Mouse (Mus musculus): ENCODE measurements around the gene Zmym4. TPM values are rescaled to one million over a fixed set of nuclear protein-coding genes. Genes with fewer than 3 reads are reported as not detected.
"Not testable (repeated sequence)": the region's sequence is repeated elsewhere in the genome, so short reads cannot be mapped to it uniquely, and the experiment has no call there.

The Zmym4 gene
- polyA plus RNA-seq, 1 experiment from 2014 or later: 40.5 TPM

- Histone ChIP-seq H3K4me2 (ENCODE audit: low read depth, low read length, severe bottlenecking) (no peak overlapping the region), H3K9ac (ENCODE audit: low read length) (no peak overlapping the region), H3K36me3 (ENCODE audit: control insufficient read depth, insufficient read depth, low read length) (no peaks in the 10 kb centered on the region), H3K9me3 (ENCODE audit: control insufficient read depth, low read length) (no peaks in the 10 kb centered on the region), H3K4me3 (ENCODE audit: low read depth, low read length) (no peak overlapping the region), H3K27me3 (ENCODE audit: control insufficient read depth, insufficient read depth, low read length) (no peaks in the 10 kb centered on the region), H3K4me1 (replicated peaks; ENCODE audit: control insufficient read depth, insufficient read depth, low read length) (no peaks in the 10 kb centered on the region), H3K27ac (ENCODE audit: low read depth, low read length) (no peak overlapping the region)
- no peak for ATAC-seq (replicated peaks; ENCODE audit: low FRiP score)
- no peak for DNase-seq (ENCODE audit: low spot score)
- WGBS: 92% methylated on average over 2 of the region's 2 CpGs
Observed at GRCm38 (mm10) chr4:126958261-126958660, 9.7 kb downstream of the Zmym4 start.

GRCm38 (mm10) chr4:126957434-126957833, 10.5 kb downstream of the Zmym4 start:
- no peak for ATAC-seq (replicated peaks; ENCODE audit: low FRiP score)
- no peak overlapping the region for H3K9ac ChIP-seq (ENCODE audit: low read length)
- H3K4me1 ChIP-seq (replicated peaks; ENCODE audit: control insufficient read depth, insufficient read depth, low read length): no peaks in the 10 kb centered on the region
- 100% methylated on average over 3 of the region's 3 CpGs for WGBS
- no peak for DNase-seq (ENCODE audit: low spot score)
- H3K4me3 ChIP-seq (ENCODE audit: low read depth, low read length): no peak overlapping the region
- H3K4me2 ChIP-seq (ENCODE audit: low read depth, low read length, severe bottlenecking): no peak overlapping the region
- no peaks in the 10 kb centered on the region for H3K36me3 ChIP-seq (ENCODE audit: control insufficient read depth, insufficient read depth, low read length)
- no peaks in the 10 kb centered on the region for H3K9me3 ChIP-seq (ENCODE audit: control insufficient read depth, low read length)
- no peak overlapping the region for H3K27ac ChIP-seq (ENCODE audit: low read depth, low read length)
- no peaks in the 10 kb centered on the region for H3K27me3 ChIP-seq (ENCODE audit: control insufficient read depth, insufficient read depth, low read length)

GRCm38 (mm10) chr4:126950801-126951200, 17.1 kb downstream of the Zmym4 start:
- H3K4me3 ChIP-seq (ENCODE audit: low read depth, low read length); H3K9ac ChIP-seq (ENCODE audit: low read length); ATAC-seq (replicated peaks; ENCODE audit: low FRiP score); H3K27ac ChIP-seq (ENCODE audit: low read depth, low read length); H3K4me2 ChIP-seq (ENCODE audit: low read depth, low read length, severe bottlenecking); DNase-seq (ENCODE audit: low spot score); H3K4me1 ChIP-seq (replicated peaks; ENCODE audit: control insufficient read depth, insufficient read depth, low read length); H3K27me3 ChIP-seq (ENCODE audit: control insufficient read depth, insufficient read depth, low read length); H3K9me3 ChIP-seq (ENCODE audit: control insufficient read depth, low read length); H3K36me3 ChIP-seq (ENCODE audit: control insufficient read depth, insufficient read depth, low read length): not testable (repeated sequence)
- WGBS: 92% methylated on average over 4 of the region's 4 CpGs

- no peaks in the 10 kb centered on the region for H3K9me3 ChIP-seq (ENCODE audit: control insufficient read depth, low read length)
- H3K4me1 ChIP-seq (replicated peaks; ENCODE audit: control insufficient read depth, insufficient read depth, low read length): no peaks in the 10 kb centered on the region
- WGBS: 96% methylated on average over 3 of the region's 3 CpGs
- ATAC-seq (replicated peaks; ENCODE audit: low FRiP score): no peak
- H3K36me3 ChIP-seq (ENCODE audit: control insufficient read depth, insufficient read depth, low read length): no peaks in the 10 kb centered on the region; the same call in 1 of the 2 replicates
- H3K27ac ChIP-seq (ENCODE audit: low read depth, low read length): no peak overlapping the region
- DNase-seq (ENCODE audit: low spot score): no peak
- H3K27me3 ChIP-seq (ENCODE audit: control insufficient read depth, insufficient read depth, low read length): no peaks in the 10 kb centered on the region
- no peak overlapping the region for H3K4me3 ChIP-seq (ENCODE audit: low read depth, low read length)
- H3K4me2 ChIP-seq (ENCODE audit: low read depth, low read length, severe bottlenecking): no peak overlapping the region
- H3K9ac ChIP-seq (ENCODE audit: low read length): no peak overlapping the region
Observed at GRCm38 (mm10) chr4:126943421-126943820, 24.5 kb downstream of the Zmym4 start.

DNA sequence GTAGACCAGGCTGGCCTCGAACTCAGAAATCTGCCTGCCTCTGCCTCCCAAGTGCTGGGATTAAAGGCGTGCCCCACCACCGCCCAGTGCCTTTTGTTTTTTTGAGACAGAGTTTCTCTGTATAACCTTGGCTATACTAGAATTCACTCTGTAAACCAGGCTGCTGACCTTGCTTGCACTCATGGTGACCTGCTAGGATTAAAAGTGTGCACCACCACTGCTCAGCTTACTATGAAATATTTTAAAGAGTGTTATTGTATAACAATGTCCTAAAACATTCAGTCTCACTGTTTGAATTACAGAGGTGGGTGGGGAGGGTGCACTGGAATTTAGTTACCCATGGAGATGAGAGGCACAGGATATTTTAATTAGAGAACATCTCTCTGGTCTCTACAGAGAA, 25.1 kb downstream of the Zmym4 start:
- Histone ChIP-seq H3K4me1 (replicated peaks; ENCODE audit: control insufficient read depth, insufficient read depth, low read length) (no peaks in the 10 kb centered on the region), H3K27me3 (ENCODE audit: control insufficient read depth, insufficient read depth, low read length) (no peaks in the 10 kb centered on the region), H3K9ac (ENCODE audit: low read length) (no peak overlapping the region), H3K36me3 (ENCODE audit: control insufficient read depth, insufficient read depth, low read length) (no peaks in the 10 kb centered on the region; the same call in 1 of the 2 replicates), H3K4me2 (ENCODE audit: low read depth, low read length, severe bottlenecking) (no peak overlapping the region), H3K9me3 (ENCODE audit: control insufficient read depth, low read length) (no peaks in the 10 kb centered on the region), H3K27ac (ENCODE audit: low read depth, low read length) (no peak overlapping the region), H3K4me3 (ENCODE audit: low read depth, low read length) (no peak overlapping the region)
- WGBS: 96% methylated on average over 3 of the region's 3 CpGs
- no peak for ATAC-seq (replicated peaks; ENCODE audit: low FRiP score)
- DNase-seq (ENCODE audit: low spot score): no peak

- H3K9me3 ChIP-seq (ENCODE audit: control insufficient read depth, low read length): no peaks in the 10 kb centered on the region
- no peak overlapping the region for H3K4me2 ChIP-seq (ENCODE audit: low read depth, low read length, severe bottlenecking)
- DNase-seq (ENCODE audit: low spot score): no peak
- H3K9ac ChIP-seq (ENCODE audit: low read length): no peak overlapping the region
- H3K4me1 ChIP-seq (replicated peaks; ENCODE audit: control insufficient read depth, insufficient read depth, low read length): no peaks in the 10 kb centered on the region
- H3K27me3 ChIP-seq (ENCODE audit: control insufficient read depth, insufficient read depth, low read length): no peaks in the 10 kb centered on the region
- 93% methylated on average over 1 of the region's 1 CpGs for WGBS
- no peaks in the 10 kb centered on the region; the same call in 1 of the 2 replicates for H3K36me3 ChIP-seq (ENCODE audit: control insufficient read depth, insufficient read depth, low read length)
- H3K27ac ChIP-seq (ENCODE audit: low read depth, low read length): no peak overlapping the region
- H3K4me3 ChIP-seq (ENCODE audit: low read depth, low read length): no peak overlapping the region
- ATAC-seq (replicated peaks; ENCODE audit: low FRiP score): no peak
Observed at GRCm38 (mm10) chr4:126927701-126928100, 40.2 kb downstream of the Zmym4 start.

- no peak overlapping the region for H3K27ac ChIP-seq (ENCODE audit: low read depth, low read length)
- WGBS: 93% methylated on average over 8 of the region's 8 CpGs
- no peaks in the 10 kb centered on the region for H3K9me3 ChIP-seq (ENCODE audit: control insufficient read depth, low read length)
- no peak overlapping the region for H3K9ac ChIP-seq (ENCODE audit: low read length)
- no peak for ATAC-seq (replicated peaks; ENCODE audit: low FRiP score)
- H3K4me2 ChIP-seq (ENCODE audit: low read depth, low read length, severe bottlenecking): no peak overlapping the region
- H3K4me3 ChIP-seq (ENCODE audit: low read depth, low read length): no peak overlapping the region
- DNase-seq (ENCODE audit: low spot score): no peak
- no peaks in the 10 kb centered on the region for H3K4me1 ChIP-seq (replicated peaks; ENCODE audit: control insufficient read depth, insufficient read depth, low read length)
- no peaks in the 10 kb centered on the region for H3K27me3 ChIP-seq (ENCODE audit: control insufficient read depth, insufficient read depth, low read length)
- peaks cover 9% of the 10 kb centered on the region; the same call in 1 of the 2 replicates for H3K36me3 ChIP-seq (ENCODE audit: control insufficient read depth, insufficient read depth, low read length)
Observed at GRCm38 (mm10) chr4:126889879-126890278, 78.1 kb downstream of the Zmym4 start.

- peaks cover 13% of the 10 kb centered on the region; the same call in 1 of the 2 replicates for H3K36me3 ChIP-seq (ENCODE audit: control insufficient read depth, insufficient read depth, low read length)
- WGBS: 54% methylated on average over 1 of the region's 1 CpGs
Observed at GRCm38 (mm10) chr4:126885953-126886352, 82.0 kb downstream of the Zmym4 start.

GRCm38 (mm10) chr4:126883602-126884001, 84.3 kb downstream of the Zmym4 start:
- DNase-seq (ENCODE audit: low spot score): no peak
- no peak for ATAC-seq (replicated peaks; ENCODE audit: low FRiP score)
- 95% methylated on average over 5 of the region's 5 CpGs for WGBS
- H3K9me3 ChIP-seq (ENCODE audit: control insufficient read depth, low read length): no peaks in the 10 kb centered on the region
- H3K9ac ChIP-seq (ENCODE audit: low read length): no peak overlapping the region
- no peaks in the 10 kb centered on the region for H3K27me3 ChIP-seq (ENCODE audit: control insufficient read depth, insufficient read depth, low read length)
- H3K4me1 ChIP-seq (replicated peaks; ENCODE audit: control insufficient read depth, insufficient read depth, low read length): no peaks in the 10 kb centered on the region
- H3K36me3 ChIP-seq (ENCODE audit: control insufficient read depth, insufficient read depth, low read length): peaks cover 8% of the 10 kb centered on the region; the same call in 1 of the 2 replicates
- H3K4me3 ChIP-seq (ENCODE audit: low read depth, low read length): no peak overlapping the region
- H3K27ac ChIP-seq (ENCODE audit: low read depth, low read length): no peak overlapping the region
- H3K4me2 ChIP-seq (ENCODE audit: low read depth, low read length, severe bottlenecking): no peak overlapping the region

More at GRCm38 (mm10) chr4:126885953-126886352, 82.0 kb downstream of the Zmym4 start:
- H3K27me3 ChIP-seq (ENCODE audit: control insufficient read depth, insufficient read depth, low read length): no peaks in the 10 kb centered on the region
- no peak overlapping the region for H3K27ac ChIP-seq (ENCODE audit: low read depth, low read length)
- no peak overlapping the region for H3K4me2 ChIP-seq (ENCODE audit: low read depth, low read length, severe bottlenecking)
- no peak for ATAC-seq (replicated peaks; ENCODE audit: low FRiP score)
- no peaks in the 10 kb centered on the region for H3K9me3 ChIP-seq (ENCODE audit: control insufficient read depth, low read length)
- H3K9ac ChIP-seq (ENCODE audit: low read length): no peak overlapping the region
- no peaks in the 10 kb centered on the region for H3K4me1 ChIP-seq (replicated peaks; ENCODE audit: control insufficient read depth, insufficient read depth, low read length)
- no peak for DNase-seq (ENCODE audit: low spot score)
- no peak overlapping the region for H3K4me3 ChIP-seq (ENCODE audit: low read depth, low read length)
